ENCODE assay signal across 21 mouse cellular contexts in genomic region chr1:135399466-135399865, GRCm38 (mm10). TPM values are rescaled to one million over a fixed set of nuclear protein-coding genes. Genes with fewer than 3 reads are reported as not detected.
"Had no signal": no experiment of that assay in that cellular context is flagged by ENCODE, and none has a peak within 500 bp of the region (broad histone marks: within the 10 kb centered on the region; RNA-seq: fewer than 3 reads in every experiment).

No protein-coding gene starts in this region.

- H3K4me1 ChIP-seq: lung, embryonic 15.5 days; midbrain, embryonic 12.5 days; midbrain, embryonic 15.5 days; neural tube, embryonic 13.5 days had no signal

- H3K9ac ChIP-seq: liver, embryonic 14.5 days; liver, postnatal 0 days; lung, embryonic 15.5 days; midbrain, embryonic 12.5 days; midbrain, embryonic 15.5 days; neural tube, embryonic 13.5 days had no signal

- H3K4me3 ChIP-seq: layer of hippocampus, adult 2 months; lung, embryonic 15.5 days; midbrain, embryonic 12.5 days; midbrain, embryonic 15.5 days; myocyte; neural tube, embryonic 13.5 days had no signal

- H3K9me3 ChIP-seq: lung, embryonic 15.5 days; midbrain, embryonic 12.5 days; midbrain, embryonic 15.5 days; neural tube, embryonic 13.5 days had no signal

- DNase-seq: kidney, adult 18-20 months; kidney, adult 9 months; kidney, postnatal 14 days; kidney, postnatal 4 days; layer of hippocampus, adult 9-11 months; liver, postnatal 0 days; lung, postnatal 10 days; lung, postnatal 36 days; retina, postnatal 1 day; right cerebral cortex, postnatal 25 days; spleen, adult 18-20 months; thymus, postnatal 25 days had no signal

- H3K27ac ChIP-seq: layer of hippocampus, adult 2 months; liver, embryonic 14.5 days; lung, embryonic 15.5 days; midbrain, embryonic 12.5 days; midbrain, embryonic 15.5 days; neural tube, embryonic 13.5 days had no signal

- H3K27me3 ChIP-seq: lung, embryonic 15.5 days; midbrain, embryonic 12.5 days; midbrain, embryonic 15.5 days; neural tube, embryonic 13.5 days had no signal

- ATAC-seq: liver, postnatal 0 days; midbrain, embryonic 15.5 days had no signal

- H3K4me2 ChIP-seq: liver, embryonic 11.5 days; lung, embryonic 15.5 days; midbrain, embryonic 12.5 days; midbrain, embryonic 15.5 days; neural tube, embryonic 13.5 days had no signal

RNA-seq across cellular contexts. Expression of gene Shisa4, which starts 24.4 kb away (rescaled TPM):
- total RNA-seq: neutrophil, adult 5-6 weeks had no signal
